Mouse (Mus musculus) thymus, adult 2 months (tissue): ENCODE results near the gene Skp1a.

ENCODE experiments used
- CTCF ChIP-seq: fragments of 200-500 bp; IDR thresholded peaks from 2 replicates; pipeline ENCODE4 v1.5.1; 2012; ENCODE audit warnings: mild to moderate bottlenecking, control low read depth, low read length, moderate library complexity, borderline replicate concordance; ENCODE audit not compliant: control insufficient read depth, poor library complexity, insufficient read depth; ENCODE audit errors: extremely low read depth
- POLR2A ChIP-seq: fragments of 200-500 bp; IDR thresholded peaks from 2 replicates; pipeline ENCODE4 v1.6.1; 2012; ENCODE audit warnings: mild to moderate bottlenecking, low read length, control low read depth, moderate library complexity; ENCODE audit not compliant: control insufficient read depth, poor library complexity, insufficient read depth; ENCODE audit errors: extremely low read depth

GRCm38 (mm10) chr11:52255077-52255476 is 23.3 kb downstream of the Skp1a start:
- no peak for TF ChIP-seq POLR2A
- TF ChIP-seq CTCF, result no peak
